Mouse (Mus musculus) ovary, adult 2 months (tissue): ENCODE data around the gene Parp3. TPM values are rescaled to one million over a fixed set of nuclear protein-coding genes. Genes with fewer than 3 reads are reported as not detected.

ENCODE experiments used
- polyA plus RNA-seq: library from polyadenylated mRNA; depleted of rRNA; stranded (reverse); fragments of >200 nt; gene quantifications from 2 replicates; pipeline ENCODE4 v1.2.3, GENCODE M21; 2012; rRNA removed

The Parp3 gene
- polyA plus RNA-seq: 47.6 and 53.3 TPM in 2 replicates

DNA sequence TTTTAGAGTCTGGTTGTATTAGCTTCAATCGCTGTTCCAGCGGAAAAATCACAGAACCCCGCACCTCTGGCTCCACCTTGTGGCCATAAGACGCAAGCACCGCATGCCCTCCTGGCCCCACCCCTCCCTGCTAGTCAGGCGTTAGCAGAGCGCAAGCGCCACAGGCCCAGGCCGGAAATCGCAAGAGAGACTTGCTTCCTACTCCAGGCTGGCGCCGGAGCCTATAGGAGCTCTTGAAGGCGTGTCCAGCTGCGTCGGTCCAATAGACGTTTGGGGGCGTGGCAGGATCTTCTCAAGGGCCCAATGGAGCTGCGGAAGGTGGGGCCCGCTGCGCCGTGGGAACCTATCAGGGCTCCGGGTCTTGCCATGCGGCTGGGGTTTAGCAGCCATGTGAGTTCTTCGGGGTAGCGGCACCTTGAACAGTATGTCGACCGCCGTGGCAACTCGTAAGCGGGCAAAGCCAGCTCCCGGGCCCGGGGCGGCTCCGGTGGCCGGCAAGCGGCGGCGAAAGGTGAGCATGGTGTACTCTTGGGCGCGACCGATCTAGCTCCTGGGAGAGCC lies at the start of gene Parp3:
Gene Parp3 (minus strand): TSS at position 26 of the 561 bp plus-strand sequence.

DNA sequence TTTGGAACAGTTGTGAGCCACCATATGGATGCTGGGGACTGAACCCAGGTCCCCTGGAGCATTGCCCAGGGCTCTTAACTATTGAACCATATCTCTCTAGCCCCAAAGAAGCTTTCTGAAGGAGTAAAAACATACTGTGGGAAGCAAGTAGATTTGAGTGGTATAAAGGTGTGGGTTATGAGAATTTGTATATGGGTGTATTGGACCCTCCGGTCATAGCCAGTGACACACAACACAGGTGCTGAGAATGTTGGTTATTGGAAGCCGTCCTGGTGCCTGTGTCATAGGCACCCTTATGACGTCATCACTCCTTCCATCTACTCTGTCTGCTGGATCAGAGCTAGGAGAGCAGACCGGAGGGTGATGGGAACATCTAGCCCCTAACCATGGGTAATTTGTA lies 37.5 kb upstream of the Parp3 start, which contains the start of gene Iqcf5:
Gene Iqcf5 (plus strand): TSS at position 301 of the 400 bp plus-strand sequence.

DNA sequence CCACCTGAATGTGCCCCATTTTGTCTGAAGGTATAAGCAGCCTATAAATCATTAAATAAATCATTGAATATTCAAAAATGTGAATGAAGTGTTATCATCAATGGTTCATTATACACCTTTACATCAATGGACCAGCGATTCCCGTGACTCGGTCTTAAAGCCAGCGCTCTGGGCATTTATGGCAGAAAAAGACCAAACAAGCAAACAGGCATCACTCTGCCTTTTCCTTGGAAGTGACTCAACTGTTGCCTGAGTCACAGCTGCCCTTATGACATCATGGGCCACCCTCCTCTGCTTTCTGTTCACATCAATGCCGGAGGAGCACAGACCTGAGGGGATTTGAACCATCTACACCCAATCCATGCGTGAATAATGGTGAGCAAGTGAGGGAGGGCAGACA lies 22.9 kb upstream of the Parp3 start, which contains the start of gene Iqcf1:
Gene Iqcf1 (plus strand): TSS at position 301 of the 400 bp plus-strand sequence.

DNA sequence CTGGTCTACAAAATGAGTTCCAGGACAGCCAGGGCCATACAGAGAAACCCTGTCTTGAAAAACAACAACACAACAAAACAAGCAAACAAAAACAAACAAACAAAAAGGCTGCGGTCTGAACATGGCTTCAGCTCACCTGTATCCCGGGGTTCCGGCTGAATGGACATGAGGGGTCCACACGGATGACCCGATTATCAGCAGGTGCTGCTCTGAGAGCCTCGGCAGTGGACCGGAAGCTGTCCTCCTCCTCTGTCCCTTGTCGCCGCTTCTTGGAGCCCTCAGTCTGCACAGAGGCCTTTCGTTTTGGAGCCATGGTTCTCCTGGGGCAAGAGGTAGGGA lies 1.1 kb downstream of the Parp3 start, which contains the start of gene Rrp9:
Gene Rrp9 (plus strand): TSS at position 301 of the 339 bp plus-strand sequence.

DNA sequence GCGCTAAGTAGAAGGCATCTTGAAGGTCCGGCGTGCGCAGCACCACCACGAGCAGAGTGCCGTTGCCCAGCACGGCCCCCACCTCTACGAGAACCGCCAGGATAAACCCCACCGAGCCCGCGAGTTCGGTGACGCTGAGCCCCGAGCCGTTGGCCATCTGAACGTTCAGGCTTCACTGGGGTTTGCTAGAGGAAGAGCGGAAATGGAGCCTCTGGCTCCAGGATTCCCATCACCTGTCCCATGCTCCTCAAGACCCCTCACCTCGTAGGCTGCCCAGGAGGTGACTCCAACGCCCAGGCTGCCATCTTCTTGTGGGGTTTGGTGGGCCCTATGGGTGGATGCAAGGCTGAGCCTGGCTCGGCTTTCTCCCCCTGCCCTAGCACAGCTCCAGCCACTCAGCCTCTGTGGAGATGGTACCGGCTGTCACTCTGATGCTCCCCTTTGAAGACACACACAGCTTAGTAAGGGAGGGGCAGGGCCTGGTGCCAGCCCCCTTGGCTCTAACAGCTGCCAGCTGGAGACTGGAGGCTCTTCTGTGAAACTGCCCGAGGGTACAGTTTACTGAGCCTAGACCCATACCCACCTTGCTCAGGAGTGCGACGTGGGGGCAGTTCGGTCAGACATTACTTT lies 11.1 kb downstream of the Parp3 start, which contains the start of gene Gpr62:
Gene Gpr62 (minus strand): TSS at position 368 of the 630 bp plus-strand sequence.

DNA sequence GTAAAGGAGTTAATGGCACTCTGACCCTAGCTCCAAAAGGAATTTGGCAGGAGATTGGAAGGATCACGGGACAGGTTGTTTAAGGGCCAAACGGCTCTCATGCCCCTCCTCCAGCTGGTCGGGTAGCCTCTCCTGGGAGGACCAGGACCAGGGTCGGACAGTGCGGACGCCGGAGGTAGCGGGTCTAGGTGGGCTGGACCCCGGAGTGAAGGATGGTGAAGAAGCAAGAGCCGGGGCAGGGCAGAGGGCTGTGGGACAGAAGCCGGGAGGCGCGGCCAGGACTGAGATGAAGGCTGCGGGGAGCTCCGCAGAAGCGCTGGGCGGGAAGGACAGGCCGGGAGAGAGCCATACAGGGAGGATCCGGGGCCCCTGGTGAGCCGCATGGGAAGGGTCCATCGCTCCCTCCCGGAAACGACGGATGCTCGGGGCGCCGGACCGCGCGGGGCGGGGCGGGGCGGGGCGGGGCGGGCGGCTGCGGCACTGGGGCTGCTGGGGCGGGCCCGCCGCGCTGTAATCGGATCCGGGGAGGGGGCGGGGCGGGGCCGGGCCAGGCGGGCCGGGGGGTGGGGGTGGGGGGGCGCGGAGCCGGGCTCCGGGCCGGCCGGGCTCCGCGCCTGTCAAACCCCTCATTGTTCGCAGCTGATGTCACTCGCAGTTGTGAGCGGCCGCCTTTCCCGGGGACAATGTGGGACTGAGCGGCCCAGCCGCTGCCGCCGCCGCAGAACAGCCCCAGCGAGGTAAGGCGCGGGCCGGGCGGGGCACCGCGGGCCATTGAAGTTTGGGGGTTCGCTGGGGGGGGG lies 23.3 kb downstream of the Parp3 start, which contains the start of gene Pcbp4:
Gene Pcbp4 (plus strand): TSS at position 21 of the 800 bp plus-strand sequence.

DNA sequence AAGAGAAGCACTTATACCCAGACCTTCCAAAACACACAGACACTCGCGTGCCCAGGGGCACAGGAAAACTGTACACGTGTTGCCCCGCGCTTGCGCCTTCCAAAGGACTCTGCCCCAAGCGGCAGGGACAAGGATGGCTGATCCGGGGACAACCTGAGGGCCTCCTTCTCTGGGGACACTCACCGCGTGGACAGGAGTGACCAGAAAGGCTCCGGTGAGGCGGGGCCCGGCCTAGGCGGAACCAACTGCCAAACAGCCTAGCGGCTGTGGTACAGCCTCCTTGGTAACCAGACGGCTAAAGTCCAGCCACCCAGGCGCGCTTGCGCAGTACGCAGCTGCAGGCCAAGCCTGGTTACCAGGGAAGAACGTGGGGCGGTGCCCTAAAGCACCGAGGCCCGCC lies 29.4 kb downstream of the Parp3 start, which contains the start of the genes Abhd14b and Abhd14a:
Gene Abhd14b (plus strand): TSS at position 112 of the 400 bp plus-strand sequence.
Gene Abhd14a (minus strand): TSS at position 331 of the 400 bp plus-strand sequence.

DNA sequence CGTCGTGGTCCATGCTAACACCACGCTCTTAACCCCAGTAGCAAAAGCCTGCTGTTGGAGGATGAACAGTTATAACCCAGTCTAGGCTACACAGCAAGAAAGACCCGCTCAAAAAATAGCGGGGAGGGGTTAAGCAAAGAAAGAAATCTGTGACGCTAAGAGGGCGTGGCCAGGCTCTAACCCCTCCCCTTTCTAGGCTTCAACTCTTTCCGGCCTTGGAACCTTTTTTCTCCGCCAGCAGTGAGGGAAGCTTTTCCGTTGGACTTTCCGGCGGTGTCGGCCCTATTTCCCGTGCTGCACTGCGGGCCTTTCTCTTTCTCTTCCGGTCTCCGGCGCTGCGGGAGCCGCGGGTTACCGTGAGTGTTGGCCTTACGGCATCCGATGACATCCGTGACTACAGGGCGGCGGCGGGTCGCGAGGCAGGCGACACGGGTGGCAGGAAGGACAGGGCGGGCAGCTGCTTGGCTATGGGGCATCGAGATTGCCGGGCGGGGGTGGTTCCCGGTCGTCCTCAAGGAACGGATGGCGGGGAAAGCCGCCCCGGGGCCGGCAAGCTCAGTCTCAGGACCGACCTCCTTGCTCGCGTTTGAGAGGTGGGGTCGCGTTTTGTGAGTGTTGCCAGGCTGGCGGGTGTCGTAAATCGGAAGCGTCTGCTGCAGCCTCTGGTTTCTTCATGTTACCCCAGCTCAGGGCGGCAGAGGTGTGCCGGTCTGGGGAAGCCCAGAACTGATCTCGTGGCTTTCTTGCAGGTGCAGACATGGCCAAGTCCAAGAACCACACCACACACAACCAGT lies 47.3 kb downstream of the Parp3 start, which contains the start of gene Rpl29:
Gene Rpl29 (plus strand): TSS at position 234 of the 794 bp plus-strand sequence.

Other genes starting within 250 kb of the Parp3 start
- 302 and 333 TPM in 2 replicates for gene Alas1, start 228.3 kb downstream of the Parp3 start, polyA plus RNA-seq
- 15.8 and 20.8 TPM in 2 replicates for gene Poc1a, start 195.9 kb downstream of the Parp3 start, polyA plus RNA-seq
- gene Dusp7, start 108.3 kb downstream of the Parp3 start, polyA plus RNA-seq: 97.9 and 108 TPM in 2 replicates
- gene Rpl29, start 47.5 kb downstream of the Parp3 start, polyA plus RNA-seq: 538 and 675 TPM in 2 replicates
- gene Acy1, start 38.6 kb downstream of the Parp3 start, polyA plus RNA-seq: 12.2 and 14.4 TPM in 2 replicates
- 82.2 and 85.2 TPM in 2 replicates for gene Abhd14b, start 29.5 kb downstream of the Parp3 start, polyA plus RNA-seq
- gene Abhd14a, start 29.3 kb downstream of the Parp3 start, polyA plus RNA-seq: 51.4 and 72.2 TPM in 2 replicates
- gene Pcbp4, start 23.7 kb downstream of the Parp3 start, polyA plus RNA-seq: 111 and 115 TPM in 2 replicates
- gene Gpr62, start 11.0 kb downstream of the Parp3 start, polyA plus RNA-seq: 0.51 and 1.4 TPM in 2 replicates
- gene Rrp9, start 986 bp downstream of the Parp3 start, polyA plus RNA-seq: 53.8 and 62.4 TPM in 2 replicates
- gene Iqcf1, start 23.0 kb upstream of the Parp3 start, polyA plus RNA-seq: 0.41 TPM in 1 of 2 replicates, not detected in the other
- gene Iqcf5, start 37.6 kb upstream of the Parp3 start, polyA plus RNA-seq: not detected in 2 replicates
- gene Iqcf3, start 84.7 kb upstream of the Parp3 start, polyA plus RNA-seq: not detected in 2 replicates
- not detected in 2 replicates for gene Iqcf4, start 94.0 kb upstream of the Parp3 start, polyA plus RNA-seq
- gene Iqcf6, start 149.6 kb upstream of the Parp3 start, polyA plus RNA-seq: not detected in 2 replicates
- gene Grm2, start 179.1 kb upstream of the Parp3 start, polyA plus RNA-seq: 6.0 and 10.2 TPM in 2 replicates
- 138 and 143 TPM in 2 replicates for gene Tex264, start 209.0 kb upstream of the Parp3 start, polyA plus RNA-seq